Mouse (Mus musculus) testis, adult 2 months (tissue): ENCODE results near the gene Fndc3a. TPM values are rescaled to one million over a fixed set of nuclear protein-coding genes. Genes with fewer than 3 reads are reported as not detected.

ENCODE experiments used
- H3K27ac ChIP-seq: fragments of 200-500 bp; 2 replicates; pipeline ENCODE4 v1.5.1; 2012; ENCODE audit warnings: low read depth, low read length; ENCODE audit not compliant: control insufficient read depth, insufficient read depth
- H3K27me3 ChIP-seq: fragments of 200-500 bp; 2 replicates; pipeline ENCODE4 v1.6.1; 2012; ENCODE audit warnings: mild to moderate bottlenecking, low read length, moderate library complexity; ENCODE audit not compliant: control insufficient read depth, insufficient read depth
- H3K36me3 ChIP-seq: fragments of 200-500 bp; 2 replicates; pipeline ENCODE4 v1.6.1; 2012; ENCODE audit warnings: mild to moderate bottlenecking, low read length; ENCODE audit not compliant: control insufficient read depth, insufficient read depth
- H3K4me1 ChIP-seq: fragments of 200-500 bp; 2 replicates; pipeline ENCODE4 v1.6.1; 2012; ENCODE audit warnings: low read length; ENCODE audit not compliant: control insufficient read depth, insufficient read depth
- H3K4me3 ChIP-seq: fragments of 200-500 bp; 2 replicates; pipeline ENCODE4 v1.5.1; 2012; ENCODE audit warnings: low read depth, mild to moderate bottlenecking, low read length, moderate library complexity, mixed read lengths; ENCODE audit not compliant: control insufficient read depth
- CTCF ChIP-seq: fragments of 200-500 bp; IDR thresholded peaks from 2 replicates; pipeline ENCODE4 v1.5.1; 2012; ENCODE audit warnings: low read depth, mild to moderate bottlenecking, inconsistent platforms, low read length, moderate library complexity; ENCODE audit not compliant: control insufficient read depth, insufficient read depth, insufficient replicate concordance
- POLR2A ChIP-seq: fragments of 200-500 bp; IDR thresholded peaks from 2 replicates; pipeline ENCODE4 v1.6.1; 2012; ENCODE audit warnings: low read depth, mild to moderate bottlenecking, inconsistent platforms, low read length, moderate library complexity; ENCODE audit not compliant: control insufficient read depth
- polyA plus RNA-seq: library from polyadenylated mRNA; depleted of rRNA; stranded (reverse); fragments of >200 nt; gene quantifications from 2 replicates; pipeline ENCODE4 v1.2.3, GENCODE M21; 2012; rRNA removed

Fndc3a gene
- 93.4 and 95.2 TPM in 2 replicates for polyA plus RNA-seq

GRCm38 (mm10) chr14:72709710-72710340, at the start of gene Fndc3a:
TSS of gene Fndc3a (minus strand) at chr14:72710003.
- H3K27me3 ChIP-seq: no peaks in the 10 kb centered on the region
- H3K4me3 ChIP-seq: peak within 1 kb of the TSS; percentile 90
- no peaks in the 10 kb centered on the region for H3K4me1 ChIP-seq
- H3K27ac ChIP-seq: peak within 1 kb of the TSS; percentile 94
- TF ChIP-seq CTCF (no peak), POLR2A (no peak)
- no peaks in the 10 kb centered on the region for H3K36me3 ChIP-seq

- no peak overlapping the region for H3K27ac ChIP-seq
- no peaks in the 10 kb centered on the region for H3K4me1 ChIP-seq
- H3K27me3 ChIP-seq: no peaks in the 10 kb centered on the region
- TF ChIP-seq CTCF (no peak), POLR2A (no peak)
- H3K36me3 ChIP-seq: no peaks in the 10 kb centered on the region
- no peak overlapping the region for H3K4me3 ChIP-seq
These were observed 43.1 kb upstream of the Fndc3a start for GRCm38 (mm10) chr14:72752893-72753292.

- no peaks in the 10 kb centered on the region for H3K27me3 ChIP-seq
- H3K4me3 ChIP-seq: no peak overlapping the region
- no peaks in the 10 kb centered on the region for H3K36me3 ChIP-seq
- TF ChIP-seq CTCF (no peak), POLR2A (no peak)
- H3K27ac ChIP-seq: no peak overlapping the region
- no peaks in the 10 kb centered on the region for H3K4me1 ChIP-seq
These were observed 40.8 kb upstream of the Fndc3a start for GRCm38 (mm10) chr14:72750426-72751182.

GRCm38 (mm10) chr14:72748331-72748730, 38.5 kb upstream of the Fndc3a start:
- H3K4me1 ChIP-seq: no peaks in the 10 kb centered on the region
- TF ChIP-seq POLR2A (no peak), CTCF (no peak)

DNA sequence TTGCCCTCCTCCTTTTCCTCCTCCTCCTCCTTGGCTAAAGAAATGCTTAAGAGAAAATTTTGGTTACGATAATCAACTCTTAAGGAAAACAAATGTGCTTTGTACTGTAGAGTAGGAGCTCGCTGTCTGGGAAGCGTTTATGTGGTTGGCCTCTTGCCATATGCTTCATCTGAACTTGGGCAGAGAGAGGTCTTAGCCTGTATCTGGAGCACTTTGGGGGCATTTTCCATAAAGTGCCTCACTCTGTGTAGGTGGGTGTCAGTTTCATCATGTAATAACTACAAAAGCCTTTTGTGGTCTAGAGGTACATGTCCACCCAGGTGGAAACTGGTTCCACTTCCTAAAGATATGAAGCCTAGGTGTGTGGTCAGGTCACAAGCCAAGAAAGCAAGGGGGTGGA, 31.9 kb upstream of the Fndc3a start:
- Histone ChIP-seq H3K27me3 (no peaks in the 10 kb centered on the region), H3K4me3 (no peak overlapping the region), H3K27ac (no peak overlapping the region), H3K36me3 (no peaks in the 10 kb centered on the region), H3K4me1 (no peaks in the 10 kb centered on the region)
- no peak for TF ChIP-seq POLR2A
- no peak for TF ChIP-seq CTCF

More at GRCm38 (mm10) chr14:72748331-72748730, 38.5 kb upstream of the Fndc3a start:
- no peak overlapping the region for H3K27ac ChIP-seq
- no peak overlapping the region for H3K4me3 ChIP-seq
- no peaks in the 10 kb centered on the region for H3K36me3 ChIP-seq
- no peaks in the 10 kb centered on the region for H3K27me3 ChIP-seq

- no peak overlapping the region for H3K27ac ChIP-seq
- no peaks in the 10 kb centered on the region for H3K27me3 ChIP-seq
- no peaks in the 10 kb centered on the region for H3K4me1 ChIP-seq
- TF ChIP-seq CTCF (no peak), POLR2A (no peak)
- H3K4me3 ChIP-seq: no peak overlapping the region
- H3K36me3 ChIP-seq: no peaks in the 10 kb centered on the region
These were observed 30.5 kb upstream of the Fndc3a start for GRCm38 (mm10) chr14:72740336-72740735.

DNA sequence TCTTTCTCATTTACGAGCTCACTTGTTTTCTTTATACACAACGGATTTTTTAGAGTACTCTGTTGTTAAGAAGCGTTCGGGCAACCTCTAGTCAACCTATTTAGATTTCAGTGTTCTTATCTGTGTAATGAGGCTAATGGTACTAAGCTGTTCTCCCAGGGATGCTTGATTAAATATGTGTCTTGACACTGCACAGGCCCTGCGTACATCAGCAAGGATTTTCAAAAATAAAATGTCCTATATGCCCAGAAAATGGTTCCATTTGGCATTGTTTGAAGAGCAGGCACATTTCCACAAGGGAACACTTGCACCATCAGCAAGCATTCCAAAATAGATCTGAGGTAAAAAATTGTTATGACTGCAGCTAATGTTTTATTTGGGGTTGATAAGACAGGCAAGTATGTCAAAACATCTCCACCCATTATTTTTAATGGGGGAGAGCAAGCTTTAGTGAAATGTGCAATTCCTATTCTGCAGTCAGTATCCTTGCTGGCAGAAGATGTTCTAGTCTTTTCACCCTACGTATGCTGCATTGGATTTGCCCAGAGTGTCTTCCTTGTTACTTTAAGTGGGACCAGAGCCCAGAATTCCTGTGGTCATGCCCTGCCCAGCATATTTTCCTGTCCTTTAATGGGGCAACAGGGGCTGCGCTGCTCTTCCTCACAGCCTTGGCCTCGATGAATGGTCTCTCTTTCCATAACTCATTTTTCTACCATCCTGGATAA, 29.8 kb upstream of the Fndc3a start:
- Histone ChIP-seq H3K27me3 (no peaks in the 10 kb centered on the region), H3K36me3 (no peaks in the 10 kb centered on the region), H3K4me1 (no peaks in the 10 kb centered on the region), H3K4me3 (no peak overlapping the region), H3K27ac (no peak overlapping the region)
- TF ChIP-seq POLR2A (no peak), CTCF (no peak)
